Mouse (Mus musculus) hindbrain, embryonic 16.5 days (tissue): ENCODE measurements around the gene Slc9a9. TPM values are rescaled to one million over a fixed set of nuclear protein-coding genes. Genes with fewer than 3 reads are reported as not detected.
A peak's percentile ranks its signal among the peaks of the same experiment; 100 is the strongest.

Experiments
- ATAC-seq: fragments of 200-750 bp; cut with Nextera tagmentation; 2 replicates; pipeline ENCODE4 v1.8.0; 2017; ENCODE audit warnings: moderate TSS enrichment, moderate library complexity
- H3K27ac ChIP-seq: fragments of 300-500 bp; sonication (generic); 2 replicates; pipeline ENCODE4 v1.5.1; 2014; ENCODE audit warnings: low read depth, mild to moderate bottlenecking, control low read depth, low read length, moderate library complexity
- H3K27me3 ChIP-seq: fragments of 300-500 bp; sonication (generic); replicated peaks from 2 replicates; pipeline ENCODE4 v1.6.1; 2014; ENCODE audit warnings: low read length; ENCODE audit not compliant: control insufficient read depth, insufficient read depth
- H3K36me3 ChIP-seq: fragments of 300-500 bp; sonication (generic); 2 replicates; pipeline ENCODE4 v1.6.1; 2014; ENCODE audit warnings: mild to moderate bottlenecking, low read length, moderate library complexity, mixed read lengths; ENCODE audit not compliant: control insufficient read depth, insufficient read depth
- H3K4me1 ChIP-seq: fragments of 300-500 bp; sonication (generic); 2 replicates; pipeline ENCODE4 v1.6.1; 2014; ENCODE audit warnings: low read depth, low read length; ENCODE audit not compliant: control insufficient read depth, insufficient read depth
- H3K4me2 ChIP-seq: fragments of 300-500 bp; sonication (generic); 2 replicates; pipeline ENCODE4 v1.6.1; 2014; ENCODE audit warnings: mild to moderate bottlenecking, low read length, control low read depth, moderate library complexity
- H3K4me3 ChIP-seq: fragments of 300-500 bp; sonication (generic); 2 replicates; pipeline ENCODE4 v1.5.1; 2014; ENCODE audit warnings: mild to moderate bottlenecking, low read length, control low read depth, moderate library complexity
- H3K9ac ChIP-seq: fragments of 300-500 bp; sonication (generic); 2 replicates; pipeline ENCODE4 v1.6.1; 2014; ENCODE audit warnings: low read depth, mild to moderate bottlenecking, control low read depth, low read length, moderate library complexity
- H3K9me3 ChIP-seq: fragments of 300-500 bp; sonication (generic); 2 replicates; pipeline ENCODE4 v1.6.1; 2014; ENCODE audit warnings: mild to moderate bottlenecking, low read length, moderate library complexity; ENCODE audit not compliant: control insufficient read depth
- WGBS: fragments of 180-500 bp; shearing (Covaris S2); extraction: QIAGEN DNeasy Blood & Tissue Kit; methylation state at CpG from one replicate; pipeline ENCODE4 v1.1.7; 2014; 5-methylcytosine and 5-hydroxymethylcytosine counted together
- polyA plus RNA-seq: library from polyadenylated mRNA; unstranded; fragments of >200 nt; fragmentation: Nextera tagmentation; extraction: Ambion mirVana; gene quantifications from 2 replicates; pipeline ENCODE4 v1.2.1, GENCODE M21; 2015

Slc9a9 gene
- polyA plus RNA-seq, 1 experiment from 2014 or later = 6.9 TPM

DNA sequence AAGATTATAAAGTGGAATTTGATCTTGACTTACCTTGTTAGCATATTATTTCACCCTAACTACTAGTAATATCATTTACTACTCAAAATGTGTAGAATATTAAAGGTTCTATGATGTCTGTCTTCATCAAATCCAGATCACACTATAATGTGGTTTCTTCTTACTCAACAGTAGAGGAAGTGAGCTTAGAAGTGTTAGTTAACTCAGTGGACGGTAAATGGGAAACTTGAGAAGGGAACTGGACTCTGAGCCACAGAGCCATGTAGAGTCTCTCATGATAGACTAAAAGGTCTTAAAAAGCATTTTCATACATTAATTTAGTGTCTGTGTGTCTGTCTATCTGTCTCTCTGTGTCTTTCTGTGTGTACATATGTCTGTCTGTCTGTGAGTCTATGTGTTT, 64.6 kb downstream of the Slc9a9 start:
- Histone ChIP-seq H3K9me3 (no peaks in the 10 kb centered on the region), H3K27me3 (no peaks in the 10 kb centered on the region)
- WGBS = 97% methylated on average over 1 of the region's 1 CpGs

DNA sequence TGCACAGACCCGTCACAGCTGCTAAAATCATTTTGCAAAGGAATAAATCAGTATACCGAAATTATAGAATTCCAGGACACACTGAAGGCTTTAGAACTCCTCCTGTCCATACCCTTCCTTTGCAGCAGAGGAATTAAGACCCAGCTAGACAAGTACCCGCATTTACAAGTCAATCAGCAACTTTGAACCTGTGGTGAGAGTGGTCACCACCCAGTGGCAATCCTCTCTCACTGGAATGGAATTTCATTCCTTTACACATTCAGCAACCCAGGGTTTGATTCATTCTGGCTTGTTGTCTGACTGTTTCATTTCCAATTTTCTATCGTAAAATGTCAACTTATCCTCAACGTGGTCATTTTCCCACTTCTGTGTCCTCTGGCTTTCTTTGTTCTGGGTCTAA, 67.5 kb downstream of the Slc9a9 start:
- Histone ChIP-seq H3K4me3 (no peak overlapping the region), H3K36me3 (no peaks in the 10 kb centered on the region), H3K4me2 (no peak overlapping the region), H3K27me3 (no peaks in the 10 kb centered on the region), H3K4me1 (peaks cover 3% of the 10 kb centered on the region; the same call in 1 of the 2 replicates), H3K27ac (no peak overlapping the region), H3K9me3 (no peaks in the 10 kb centered on the region), H3K9ac (no peak overlapping the region)
- WGBS = 67% methylated on average over 5 of the region's 5 CpGs
- ATAC-seq = no peak

More for the DNA sequence above, 64.6 kb downstream of the Slc9a9 start:
- Histone ChIP-seq H3K4me1 (no peaks in the 10 kb centered on the region; the same call in 1 of the 2 replicates), H3K9ac (no peak overlapping the region), H3K4me2 (no peak overlapping the region), H3K36me3 (no peaks in the 10 kb centered on the region), H3K4me3 (no peak overlapping the region), H3K27ac (no peak overlapping the region)
- no peak for ATAC-seq

DNA sequence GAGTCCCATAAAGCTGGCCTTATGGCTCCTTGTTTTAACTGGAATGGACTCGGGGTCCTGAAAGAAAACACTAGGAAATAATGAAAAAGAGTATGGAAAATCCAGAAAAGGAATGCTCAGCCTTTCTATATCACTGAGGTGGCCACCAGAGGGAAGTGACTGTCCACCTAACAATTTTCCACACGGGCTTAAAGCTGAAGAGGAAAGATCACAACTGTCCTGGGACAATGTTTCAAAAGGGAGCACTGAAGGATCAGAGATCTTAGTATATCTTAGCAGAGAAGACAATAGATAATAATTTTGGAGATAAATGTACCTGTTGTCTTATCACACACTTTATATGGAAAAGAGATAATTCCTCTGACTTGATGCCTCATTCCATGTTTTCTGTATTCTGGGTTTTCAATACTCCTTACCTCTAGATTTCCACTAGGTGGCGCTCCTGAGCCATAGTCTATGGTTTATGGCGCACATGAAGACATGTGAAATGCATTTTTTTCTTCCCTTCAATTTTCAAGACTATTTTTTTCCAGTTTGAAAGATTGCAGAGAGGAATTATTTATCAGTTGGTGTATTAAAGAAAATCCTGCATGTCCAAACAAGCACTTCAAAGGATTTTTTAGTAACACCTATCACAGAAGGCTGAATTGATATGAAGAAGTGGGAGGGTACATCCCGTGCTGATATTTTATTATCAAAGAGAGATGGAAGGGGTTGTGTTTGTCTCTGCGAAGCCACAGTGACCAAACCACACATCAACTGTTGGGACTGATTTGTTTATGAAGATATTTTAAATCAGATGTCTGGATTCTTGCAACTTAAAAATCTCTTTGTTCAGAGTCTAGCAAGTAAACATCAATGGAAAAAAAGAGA, 69.1 kb downstream of the Slc9a9 start:
- no peak overlapping the region for H3K4me3 ChIP-seq
- H3K36me3 ChIP-seq = no peaks in the 10 kb centered on the region
- WGBS = 40% methylated on average over 6 of the region's 6 CpGs
- peak; percentile 81 for ATAC-seq
- H3K27me3 ChIP-seq = no peaks in the 10 kb centered on the region
- no peaks in the 10 kb centered on the region for H3K9me3 ChIP-seq
- no peak overlapping the region for H3K9ac ChIP-seq
- no peak overlapping the region for H3K4me2 ChIP-seq
- no peak overlapping the region for H3K27ac ChIP-seq
- H3K4me1 ChIP-seq = peaks cover 3% of the 10 kb centered on the region; the same call in 1 of the 2 replicates

DNA sequence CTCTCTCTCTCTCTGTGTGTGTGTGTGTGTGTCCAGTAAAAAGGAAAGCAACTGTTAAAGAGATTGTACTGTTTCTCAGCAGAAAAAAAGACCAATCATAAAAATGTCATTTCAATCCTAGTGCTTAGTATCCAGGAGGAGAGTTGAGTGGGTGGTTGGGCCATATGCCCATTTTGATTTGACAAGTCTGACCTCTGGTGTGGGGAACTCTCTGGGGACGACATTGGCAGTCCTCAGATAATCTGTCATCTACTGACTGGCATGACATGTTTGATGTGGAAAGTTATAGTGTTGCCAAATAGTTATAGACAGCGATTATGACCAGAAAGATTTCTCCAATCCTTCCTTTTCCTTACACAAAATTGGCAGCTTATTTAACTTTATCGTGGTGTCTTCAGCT, 71.1 kb downstream of the Slc9a9 start:
- Histone ChIP-seq H3K36me3 (no peaks in the 10 kb centered on the region), H3K4me2 (no peak overlapping the region), H3K4me3 (no peak overlapping the region), H3K27ac (no peak overlapping the region), H3K9ac (no peak overlapping the region), H3K27me3 (no peaks in the 10 kb centered on the region), H3K9me3 (no peaks in the 10 kb centered on the region), H3K4me1 (peaks cover 3% of the 10 kb centered on the region; the same call in 1 of the 2 replicates)
- 71% methylated on average over 3 of the region's 3 CpGs for WGBS
- ATAC-seq = no peak

DNA sequence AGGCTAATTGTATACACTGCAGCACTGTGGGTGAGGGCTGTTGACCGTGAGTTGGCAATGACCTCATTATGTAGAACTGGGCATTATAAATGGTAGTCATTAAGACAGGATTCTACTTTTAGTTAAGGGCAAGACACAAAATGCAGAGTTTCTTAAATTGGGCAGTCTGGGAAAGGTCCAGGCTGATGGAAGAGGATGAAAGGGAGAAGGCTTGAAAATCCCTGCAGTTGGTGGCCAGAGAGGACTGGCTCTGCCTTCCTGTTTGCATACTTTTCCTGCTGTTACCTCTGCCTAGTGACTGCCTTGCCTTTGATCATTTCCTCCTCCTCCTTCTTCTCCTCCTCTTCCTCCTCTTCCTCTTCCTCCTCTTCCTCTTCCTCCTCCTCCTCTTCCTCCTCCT, 73.6 kb downstream of the Slc9a9 start:
- ATAC-seq = no peak
- no peaks in the 10 kb centered on the region for H3K36me3 ChIP-seq

DNA sequence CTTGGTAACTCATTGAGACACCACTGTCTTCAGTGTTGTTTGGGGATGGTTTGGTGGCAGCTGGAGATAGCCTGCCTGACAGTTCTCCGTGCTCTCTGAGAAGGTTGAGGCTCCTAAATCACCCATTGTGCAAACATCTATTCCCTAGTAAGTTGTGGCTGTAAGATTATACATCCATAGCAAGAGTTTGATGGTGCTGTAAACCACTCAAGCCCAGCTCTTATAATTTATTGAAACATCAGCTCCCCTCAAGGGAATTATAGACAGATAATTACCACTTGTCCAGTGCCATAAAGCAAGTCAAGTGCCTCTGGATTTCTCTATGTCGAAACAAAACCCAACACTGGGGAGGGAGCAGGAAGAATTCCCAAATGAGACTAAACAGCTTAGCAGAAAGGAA, 78.8 kb downstream of the Slc9a9 start:
- no peak for ATAC-seq
- WGBS = 60% methylated on average over 2 of the region's 2 CpGs
- Histone ChIP-seq H3K4me2 (no peak overlapping the region), H3K4me3 (no peak overlapping the region), H3K27me3 (no peaks in the 10 kb centered on the region), H3K36me3 (no peaks in the 10 kb centered on the region), H3K9me3 (no peaks in the 10 kb centered on the region), H3K27ac (no peak overlapping the region), H3K9ac (no peak overlapping the region), H3K4me1 (no peaks in the 10 kb centered on the region)

More for the DNA sequence above, 73.6 kb downstream of the Slc9a9 start:
- Histone ChIP-seq H3K27ac (no peak overlapping the region), H3K9me3 (no peaks in the 10 kb centered on the region), H3K9ac (no peak overlapping the region), H3K4me2 (no peak overlapping the region), H3K4me3 (no peak overlapping the region), H3K27me3 (no peaks in the 10 kb centered on the region), H3K4me1 (peaks cover 3% of the 10 kb centered on the region; the same call in 1 of the 2 replicates)
- WGBS = 77% methylated on average over 1 of the region's 1 CpGs

DNA sequence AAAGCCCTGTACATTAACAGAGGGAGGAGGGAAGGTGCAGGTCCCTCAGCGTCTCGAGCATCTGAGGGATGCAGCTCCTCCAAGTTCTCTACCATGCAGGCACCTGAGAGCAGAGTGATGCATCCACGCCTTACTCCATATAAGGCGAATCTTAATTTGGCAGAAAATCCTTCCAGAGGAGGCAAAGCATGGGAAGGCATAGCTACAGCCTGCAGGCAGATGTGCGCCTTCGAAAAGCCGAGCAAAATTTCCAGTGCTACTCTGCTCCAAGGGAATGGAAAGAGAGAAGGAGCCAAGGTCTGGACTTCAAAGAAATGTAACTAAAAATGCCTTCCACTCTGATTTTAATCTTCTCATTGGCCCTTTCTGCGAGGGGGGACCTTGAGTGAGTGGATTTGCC, 80.5 kb downstream of the Slc9a9 start:
- Histone ChIP-seq H3K4me3 (no peak overlapping the region), H3K9ac (no peak overlapping the region), H3K27ac (no peak overlapping the region), H3K9me3 (no peaks in the 10 kb centered on the region), H3K4me1 (no peaks in the 10 kb centered on the region), H3K36me3 (no peaks in the 10 kb centered on the region), H3K4me2 (no peak overlapping the region), H3K27me3 (no peaks in the 10 kb centered on the region)
- no peak for ATAC-seq
- 82% methylated on average over 8 of the region's 8 CpGs for WGBS

DNA sequence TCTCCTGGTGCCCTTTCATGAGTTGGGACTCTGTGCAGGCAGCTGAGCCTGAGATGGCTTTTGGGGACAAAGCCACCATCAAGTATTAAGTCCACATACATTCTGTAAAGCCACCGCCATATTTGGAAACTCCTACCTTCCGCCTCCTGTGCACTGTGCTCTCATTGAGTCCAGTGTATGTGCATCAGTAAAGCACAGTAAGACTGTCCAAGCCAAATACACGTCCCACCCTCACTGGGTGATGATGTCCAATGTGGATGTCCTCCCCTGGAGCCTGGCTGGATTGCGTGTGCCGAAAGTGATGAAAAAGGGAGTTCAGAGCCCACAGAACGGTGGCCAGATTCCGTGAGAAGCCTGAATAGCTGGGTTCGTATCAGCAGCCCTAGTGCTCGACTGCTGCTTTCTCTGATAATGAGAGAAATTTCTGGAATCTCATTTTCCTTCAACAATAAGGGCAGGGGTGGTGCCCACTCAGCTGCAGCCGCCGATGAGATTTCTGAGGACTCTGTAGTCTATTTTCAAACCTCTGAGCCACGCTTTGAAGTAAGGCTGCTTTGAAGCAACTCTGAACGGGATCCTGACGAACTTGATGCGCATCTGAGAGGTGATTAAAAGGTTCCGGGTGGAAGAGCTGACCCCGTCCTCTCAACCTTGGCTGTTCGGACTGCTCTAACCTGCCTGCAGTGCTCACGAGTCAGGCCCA, 81.4 kb downstream of the Slc9a9 start:
- Histone ChIP-seq H3K4me3 (no peak overlapping the region), H3K9me3 (no peaks in the 10 kb centered on the region), H3K4me1 (no peaks in the 10 kb centered on the region), H3K4me2 (no peak overlapping the region), H3K36me3 (no peaks in the 10 kb centered on the region), H3K9ac (no peak overlapping the region), H3K27me3 (no peaks in the 10 kb centered on the region), H3K27ac (no peak overlapping the region)
- ATAC-seq = no peak
- 81% methylated on average over 19 of the region's 19 CpGs for WGBS

DNA sequence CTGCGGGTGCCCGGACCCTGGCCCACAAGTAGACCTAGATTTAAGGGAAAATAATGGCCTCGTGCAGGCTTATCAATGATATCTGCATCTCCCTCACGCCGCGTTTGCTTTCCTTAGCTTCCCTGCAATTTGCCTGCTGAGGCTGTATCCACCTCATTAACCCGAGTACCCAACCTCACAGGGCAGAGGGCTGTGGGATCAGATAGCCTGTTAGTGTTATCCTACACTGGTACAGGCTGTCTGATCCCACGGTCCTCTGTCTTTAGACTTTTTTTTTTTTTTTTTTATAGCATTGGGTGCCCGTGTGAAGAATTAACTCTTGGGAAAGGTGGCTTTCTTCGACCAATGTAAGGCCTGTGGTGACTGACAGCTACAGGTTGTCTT, 81.9 kb downstream of the Slc9a9 start:
- H3K4me3 ChIP-seq = no peak overlapping the region
- no peak for ATAC-seq
- H3K4me2 ChIP-seq = no peak overlapping the region
- no peaks in the 10 kb centered on the region for H3K27me3 ChIP-seq
- no peaks in the 10 kb centered on the region for H3K4me1 ChIP-seq
- H3K9ac ChIP-seq = no peak overlapping the region
- H3K27ac ChIP-seq = no peak overlapping the region
- H3K36me3 ChIP-seq = no peaks in the 10 kb centered on the region
- WGBS = 74% methylated on average over 10 of the region's 10 CpGs
- no peaks in the 10 kb centered on the region for H3K9me3 ChIP-seq
